Mouse (Mus musculus): ENCODE measurements at regions not wholly inside any gene's neighbourhood (a gene's known extent, or its start where the extent isn't known, plus 50 kb on each side); places are given as distances from the start of the nearest gene placed in this dataset.

DNA sequence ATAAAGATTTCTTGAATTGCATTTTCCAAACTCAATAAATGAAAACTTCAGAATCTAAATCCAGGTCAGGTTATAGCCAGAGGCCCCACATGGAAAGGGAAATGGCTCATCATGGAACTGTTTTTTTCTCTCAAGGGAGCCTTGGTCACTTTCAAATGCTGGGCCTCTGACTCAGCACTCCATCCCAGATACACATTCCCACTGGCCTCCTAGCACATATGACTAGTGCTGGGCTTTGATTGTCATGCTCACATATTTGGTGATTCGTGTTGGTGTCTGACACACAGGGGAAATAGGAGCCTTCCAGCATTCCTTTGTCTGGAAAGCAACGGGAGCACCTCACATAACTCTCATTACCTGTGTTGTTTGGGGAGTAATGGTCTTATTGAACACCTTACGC is 183.5 kb upstream of the Il12b start:
- in situ Hi-C loops (cut with MboI, MseI) = loop anchor here (5.0 to 10.0 kb wide), 2 partner anchors 69 to 132 kb away; no protein-coding TSS in a partner anchor

DNA sequence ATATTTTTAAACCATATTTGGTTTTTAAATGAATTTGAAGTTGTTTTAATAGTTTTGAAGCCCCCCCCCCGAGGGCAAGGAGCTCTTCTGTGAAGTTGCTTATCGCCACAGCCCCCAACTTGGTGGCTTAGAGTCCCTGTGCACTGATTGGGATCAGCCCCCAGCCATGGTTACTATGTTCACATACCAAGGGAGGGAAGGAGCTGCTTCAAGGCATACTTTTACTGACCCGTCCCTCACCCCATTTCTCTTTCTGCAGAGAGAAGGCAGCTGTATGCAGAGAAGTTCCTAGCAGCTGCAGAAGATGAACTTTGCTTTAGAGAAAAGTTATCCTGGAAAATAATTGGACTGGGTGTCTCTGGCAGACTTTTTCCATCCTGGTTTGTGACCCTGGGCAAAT is 179.9 kb upstream of the Il12b start:
- in situ Hi-C loops (cut with MboI, MseI) = loop anchor here (5.0 to 10.0 kb wide), 2 partner anchors 73 to 135 kb away; no protein-coding TSS in a partner anchor

DNA sequence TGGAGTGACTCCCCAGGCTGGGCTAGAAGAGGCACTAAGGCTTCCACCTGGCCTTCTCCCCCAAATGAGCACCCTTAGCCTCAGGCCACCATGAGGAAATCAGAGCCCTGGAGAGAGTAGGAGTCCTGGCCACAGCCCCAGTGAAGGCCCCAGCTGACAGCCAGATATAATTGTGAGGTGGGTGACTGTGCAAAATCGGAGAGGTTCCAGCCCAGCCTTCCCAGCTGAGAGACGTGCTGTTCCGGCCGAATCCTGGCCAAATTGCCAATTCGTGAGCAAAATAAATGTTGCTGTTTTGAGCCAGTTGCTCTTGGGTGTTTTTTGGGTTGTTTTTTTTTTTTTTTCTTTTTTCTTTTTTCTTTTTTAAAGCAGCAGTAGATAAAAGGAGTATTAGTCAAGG is 169.9 kb upstream of the Il12b start:
- in situ Hi-C loops (cut with MboI, MseI) = no loop called here

DNA sequence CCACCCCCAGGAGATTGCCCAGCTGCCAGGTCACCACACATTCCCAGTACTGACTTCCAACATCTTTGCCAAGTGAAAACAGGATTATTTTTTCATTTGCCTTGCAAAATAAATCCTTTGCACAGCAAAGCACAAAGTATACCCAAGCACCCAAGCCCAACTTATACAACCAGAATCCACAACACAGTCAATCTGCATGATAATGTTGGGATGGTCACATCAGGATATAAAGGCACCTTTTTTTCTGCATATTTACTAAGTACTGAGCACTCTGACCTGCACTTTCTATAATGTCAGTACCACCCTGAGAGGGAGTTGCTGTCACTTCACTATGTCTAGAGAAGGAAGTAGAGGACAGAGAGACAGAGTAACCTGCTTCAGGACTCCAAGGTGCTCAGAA is 164.4 kb upstream of the Il12b start:
- in situ Hi-C loops (cut with MboI, MseI) = no loop called here

DNA sequence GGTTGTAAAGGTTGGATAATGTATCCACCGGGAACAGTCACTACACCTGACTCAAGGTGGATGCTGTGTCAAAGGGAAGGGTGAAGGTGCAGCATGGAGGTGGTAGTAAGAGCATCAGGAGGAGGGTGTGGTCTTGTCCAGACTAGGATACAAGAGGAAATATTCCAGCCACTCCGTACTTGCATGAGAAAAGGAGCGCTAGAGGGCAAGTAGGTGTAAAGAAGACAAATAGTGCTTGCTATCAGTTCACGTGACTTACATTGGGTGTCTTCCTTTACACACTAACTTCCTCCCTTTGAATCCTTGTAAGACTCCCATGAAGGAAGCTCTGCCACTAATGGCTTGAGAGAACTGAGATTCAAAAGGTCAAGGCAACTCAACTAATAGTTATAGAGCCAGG is 161.8 kb upstream of the Il12b start:
- in situ Hi-C loops (cut with MboI, MseI) = no loop called here

DNA sequence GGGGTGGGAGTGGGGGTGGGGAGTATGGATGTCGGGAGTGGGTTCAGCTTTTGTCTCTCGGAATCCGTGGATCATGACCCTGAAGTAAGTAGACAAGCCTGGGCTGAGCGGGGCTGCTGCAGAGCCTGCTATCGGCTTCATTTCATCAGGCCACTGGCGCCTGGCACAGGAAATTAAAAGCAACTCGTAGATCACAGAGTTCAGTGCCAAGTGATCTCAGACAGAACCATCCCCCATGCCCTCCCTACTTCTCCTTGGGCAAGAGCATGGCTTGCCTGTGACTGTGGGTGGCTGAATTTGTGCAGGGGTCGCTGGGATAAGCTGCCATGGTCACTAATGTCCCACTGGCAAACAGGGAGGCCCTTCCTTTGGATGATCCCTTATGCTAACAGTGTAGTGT is 161.3 kb upstream of the Il12b start:
- in situ Hi-C loops (cut with MboI, MseI) = no loop called here

DNA sequence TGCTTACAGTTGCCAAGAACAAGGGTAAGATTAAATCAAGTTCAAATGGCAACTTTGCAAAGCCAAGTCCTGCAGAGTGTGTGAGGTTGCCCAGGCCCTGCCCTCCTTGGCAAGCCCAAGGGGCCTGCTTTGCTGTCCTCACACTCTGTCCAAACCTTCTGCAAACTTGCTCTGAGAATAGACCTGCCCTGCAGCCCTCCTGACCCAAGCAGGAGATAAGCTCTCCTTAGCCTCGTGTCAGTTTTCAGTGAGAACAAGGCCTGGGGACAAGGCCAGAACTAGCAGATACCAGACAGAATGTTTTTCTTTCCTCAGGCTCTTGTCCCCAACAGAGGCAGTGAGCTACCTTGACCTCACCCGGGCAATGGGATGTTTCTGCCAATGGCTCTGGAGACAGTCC is 156.7 kb upstream of the Il12b start:
- in situ Hi-C loops (cut with MboI, MseI) = no loop called here

DNA sequence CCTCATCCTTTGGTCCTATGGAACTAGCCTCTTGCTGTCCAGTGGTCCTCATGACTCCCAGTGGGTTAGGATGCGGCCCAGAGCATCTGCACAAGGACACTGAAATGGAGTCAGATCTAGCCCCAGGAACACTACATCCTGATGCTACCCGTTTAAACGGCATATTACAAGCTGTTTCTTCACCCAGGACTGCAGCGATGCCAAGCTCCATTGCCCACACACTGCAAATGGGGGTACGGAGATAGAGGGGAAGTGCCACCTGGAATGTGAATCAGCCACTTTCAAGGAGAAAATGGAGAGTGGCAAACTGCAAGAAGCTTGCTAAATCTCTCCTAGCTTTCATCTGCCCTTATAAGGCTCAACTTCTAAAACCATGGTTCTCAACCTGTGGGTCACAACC is 148.0 kb upstream of the Il12b start:
- in situ Hi-C loops (cut with MboI, MseI) = no loop called here

DNA sequence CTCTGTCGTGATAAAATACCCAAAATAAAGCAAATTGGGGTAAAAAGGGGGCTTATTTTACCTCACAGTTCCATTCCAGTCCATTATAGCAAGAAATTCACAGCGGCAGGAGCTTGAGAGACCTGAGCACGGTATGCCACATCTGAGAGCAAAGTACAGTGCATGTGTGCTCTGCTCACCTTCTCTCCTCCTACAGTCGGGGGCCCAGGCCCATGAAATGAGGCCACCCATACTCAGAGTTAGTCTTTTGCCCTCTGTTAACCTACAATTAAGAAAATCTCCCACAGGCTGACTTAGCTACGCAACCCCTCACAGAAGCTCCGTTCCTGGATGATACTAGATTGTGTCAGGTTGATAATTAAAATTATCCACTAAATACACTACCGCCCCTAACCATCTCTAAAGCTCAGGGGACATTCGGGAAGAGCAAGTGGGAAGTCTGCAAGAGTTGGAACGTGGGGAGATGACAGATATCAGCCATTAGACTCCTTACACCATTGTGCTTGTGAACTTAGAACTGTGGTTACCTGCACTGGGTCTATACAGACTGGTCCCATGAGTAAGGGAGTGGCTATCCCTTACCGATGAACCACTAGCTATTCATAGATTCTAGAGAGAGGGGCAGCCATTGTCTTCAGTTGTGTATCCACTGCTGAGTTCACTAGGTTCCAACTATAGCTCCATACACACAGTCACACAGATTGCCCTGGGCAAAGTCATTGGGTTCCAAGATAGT is 139.3 kb upstream of the Il12b start:
- in situ Hi-C loops (cut with MboI, MseI) = no loop called here

DNA sequence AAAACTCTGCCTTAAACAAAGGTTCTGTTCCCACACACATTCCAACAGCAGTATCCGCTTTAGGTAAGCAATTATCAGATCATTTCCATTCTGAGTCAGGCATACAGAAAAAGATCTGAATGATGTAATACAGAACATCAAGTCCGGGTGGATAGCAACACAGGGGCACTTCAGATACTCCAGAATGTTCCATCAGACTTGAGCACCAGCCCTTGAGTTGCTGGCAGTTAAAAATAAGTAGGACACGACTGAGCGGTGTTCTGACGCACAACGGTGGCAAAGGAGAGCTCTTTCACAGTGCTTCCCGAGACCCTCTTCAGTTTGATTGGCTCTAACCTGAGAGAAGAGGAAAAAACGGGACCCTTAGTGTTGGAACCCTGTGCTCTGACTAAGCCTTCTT is 138.2 kb upstream of the Il12b start:
- in situ Hi-C loops (cut with MboI, MseI) = no loop called here

DNA sequence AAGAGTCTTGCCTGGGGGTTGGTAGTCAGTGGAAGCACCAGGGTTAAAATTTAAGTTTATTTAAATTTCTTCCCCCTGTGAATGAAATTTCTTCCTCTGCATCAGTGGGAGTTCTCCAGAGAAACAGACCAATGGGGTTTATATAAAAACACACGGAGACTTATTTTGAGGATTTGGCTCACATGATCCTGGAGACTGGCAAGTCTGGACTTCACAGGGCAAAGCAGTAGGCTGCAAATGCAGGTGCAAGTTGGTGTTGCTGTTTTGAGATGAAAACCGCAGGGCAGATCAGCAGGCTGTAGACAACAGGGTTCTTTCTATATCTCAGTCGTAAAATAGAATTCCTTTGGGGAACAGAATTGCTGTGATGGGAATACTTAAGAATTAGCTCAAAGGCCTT is 137.3 kb upstream of the Il12b start:
- in situ Hi-C loops (cut with MboI, MseI) = no loop called here

DNA sequence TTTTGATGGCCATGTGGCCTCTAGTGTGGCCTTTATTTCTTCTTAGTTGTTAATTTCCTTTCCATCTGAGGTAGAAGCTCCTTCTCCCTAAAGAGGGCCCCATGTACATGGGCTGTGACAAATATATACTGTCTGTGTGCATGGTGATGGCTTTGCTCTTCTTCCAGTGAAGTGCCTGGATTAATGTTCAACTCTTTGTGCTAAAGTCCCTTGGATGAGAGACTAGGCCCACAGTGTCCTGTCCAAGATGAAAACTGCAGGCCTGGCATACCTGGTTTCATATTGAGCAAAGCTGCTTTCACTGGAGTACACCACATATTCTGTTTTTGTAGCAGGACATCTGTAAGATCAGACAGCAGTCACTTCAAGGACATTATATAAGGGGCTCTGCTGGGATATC is 127.6 kb upstream of the Il12b start:
- in situ Hi-C loops (cut with MboI, MseI) = no loop called here

DNA sequence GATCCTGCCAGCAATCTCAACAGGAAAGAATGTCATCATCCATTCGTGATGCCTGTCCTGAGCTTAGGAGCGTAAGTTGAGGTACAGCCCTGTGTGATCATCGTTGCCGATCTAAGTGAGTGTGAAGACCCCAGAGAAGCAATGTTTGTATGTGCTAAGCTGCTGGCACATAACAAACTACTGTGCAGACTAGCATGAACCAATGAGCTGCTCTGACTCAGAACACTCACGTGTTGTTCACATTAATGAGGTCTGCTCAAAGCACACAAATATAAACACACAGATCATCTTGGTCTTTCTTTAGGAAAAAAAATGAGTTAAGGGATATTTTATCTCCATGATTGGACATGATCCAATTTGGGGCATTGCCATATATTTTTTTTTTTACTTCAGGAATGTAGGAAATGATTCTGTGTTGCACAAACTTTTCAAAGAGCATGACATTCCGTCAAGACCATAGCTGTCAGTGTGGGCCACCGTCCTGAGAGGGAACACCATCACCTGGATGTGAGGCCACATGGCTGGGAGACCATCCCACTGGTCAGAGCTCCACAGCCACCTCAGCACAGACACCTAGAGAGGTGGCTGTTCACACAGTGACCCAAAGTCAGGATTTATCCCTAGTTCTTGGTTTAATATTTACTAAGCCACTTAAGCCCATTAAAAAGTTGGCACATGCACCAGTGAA is 121.2 kb upstream of the Il12b start:
- in situ Hi-C loops (cut with MboI, MseI) = no loop called here

DNA sequence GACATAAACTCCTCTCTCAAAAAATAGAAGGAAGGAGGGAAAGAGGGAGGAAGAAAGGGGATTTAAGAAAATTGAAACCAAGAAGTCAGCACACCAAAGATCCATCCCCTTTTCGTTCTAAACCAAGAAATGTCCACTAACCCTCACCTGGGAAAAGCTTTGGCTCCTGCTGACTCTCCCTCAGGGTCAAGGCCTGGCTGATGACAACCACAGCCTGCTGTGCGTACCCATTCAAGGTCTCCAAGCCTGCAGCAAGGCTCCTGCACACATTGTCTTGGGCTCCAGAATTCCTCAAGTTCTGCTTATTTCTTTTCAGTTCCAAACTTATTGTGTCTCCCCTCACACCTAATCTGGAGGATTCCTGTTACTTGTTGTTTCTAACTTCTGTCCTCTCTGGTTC is 113.9 kb upstream of the Il12b start:
- in situ Hi-C loops (cut with MboI, MseI) = no loop called here

DNA sequence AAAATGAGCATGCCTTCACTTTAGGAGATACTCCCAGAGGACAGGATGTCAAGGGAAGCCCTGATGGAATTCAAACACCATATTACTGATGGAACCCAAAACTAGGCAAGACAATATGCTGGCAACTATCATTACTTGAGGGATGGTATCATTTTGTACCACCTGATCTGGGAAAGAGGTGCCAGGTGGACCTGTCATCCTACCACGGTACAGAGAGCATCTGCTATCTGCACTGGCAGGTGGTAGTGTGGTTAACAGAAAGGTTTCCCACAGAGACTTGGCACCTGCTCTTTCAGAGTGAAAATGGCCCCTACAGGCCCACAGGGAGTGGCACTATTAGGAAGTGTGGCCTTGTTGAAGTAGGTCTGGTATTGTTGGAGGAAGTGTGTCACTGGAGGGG is 111.0 kb upstream of the Il12b start:
- in situ Hi-C loops (cut with MboI, MseI) = no loop called here

DNA sequence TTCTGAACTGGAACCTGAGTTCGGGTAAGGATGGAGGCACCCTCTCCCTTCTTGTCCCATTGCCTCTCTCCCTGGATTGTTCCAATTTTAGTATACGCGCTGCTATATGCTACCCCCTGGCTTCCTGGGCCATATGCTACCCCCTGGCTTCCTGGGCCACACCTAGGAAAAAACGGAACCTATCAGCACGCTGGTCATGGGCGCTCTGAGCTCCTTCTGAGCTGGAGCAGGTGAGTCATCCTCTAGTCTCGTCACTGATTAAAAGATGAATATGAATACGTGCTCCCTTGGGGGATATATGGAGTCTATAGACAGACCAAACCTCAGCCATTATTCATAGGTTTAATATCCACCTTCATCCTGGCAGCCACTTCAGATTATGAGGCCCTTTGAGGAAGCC is 96.1 kb upstream of the Il12b start:
- in situ Hi-C loops (cut with MboI, MseI) = no loop called here

DNA sequence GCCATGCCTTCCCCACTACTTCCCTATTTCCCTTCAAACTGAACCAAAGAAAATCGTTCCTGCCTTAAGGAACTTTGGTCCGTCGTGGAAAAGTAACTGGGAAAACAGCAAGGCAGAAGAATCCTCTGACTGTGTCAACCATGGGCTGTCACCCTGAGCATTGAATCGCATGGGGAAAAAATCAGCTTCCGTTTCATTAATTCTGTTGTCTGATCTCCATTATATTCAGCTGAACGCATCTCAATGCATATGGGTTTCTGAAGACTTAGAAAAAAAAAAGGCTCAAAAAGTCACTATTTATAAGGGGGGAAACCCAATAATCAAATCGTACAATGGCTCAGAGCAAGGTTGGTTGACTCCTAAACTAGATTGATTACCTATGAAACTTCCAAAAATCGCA is 83.8 kb upstream of the Il12b start:
- in situ Hi-C loops (cut with MboI, MseI) = no loop called here

DNA sequence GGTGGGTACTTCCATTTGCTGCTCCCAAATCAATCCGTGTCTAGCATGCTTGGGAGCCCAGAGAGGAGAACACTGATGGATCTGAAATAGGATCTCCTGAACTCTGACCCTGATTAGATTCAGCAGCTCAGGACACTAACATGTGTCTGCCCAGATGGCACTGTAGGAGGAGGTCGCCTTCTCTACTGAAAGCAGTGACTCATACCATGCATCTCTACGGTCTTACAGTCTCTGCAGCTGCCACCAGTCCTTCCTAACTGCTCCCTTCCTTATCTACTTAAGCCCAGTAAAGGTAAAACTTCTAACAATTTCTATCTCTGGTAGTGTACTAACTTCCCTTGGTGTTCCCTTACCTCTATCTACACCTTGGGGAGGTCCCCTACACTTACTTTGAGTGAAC is 80.7 kb upstream of the Il12b start:
- in situ Hi-C loops (cut with MboI, MseI) = no loop called here

DNA sequence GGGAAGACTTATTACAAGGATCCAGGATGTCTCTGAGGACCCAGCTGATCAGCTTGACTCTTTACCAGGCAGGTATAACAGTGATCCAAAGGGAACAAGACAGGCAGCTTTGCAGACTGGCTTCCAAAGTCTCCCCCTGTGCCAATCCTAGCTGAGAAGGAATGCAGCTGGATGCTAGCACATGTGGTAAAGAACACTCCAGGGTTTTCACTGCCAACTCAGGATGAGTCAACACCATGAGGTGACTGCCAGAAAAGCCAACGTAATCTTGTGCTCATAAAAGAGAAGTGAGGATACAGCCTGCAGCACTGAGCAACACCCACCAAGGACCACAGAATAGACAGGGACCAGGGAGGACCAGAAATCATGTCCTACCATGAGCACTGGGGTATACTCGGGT is 76.5 kb upstream of the Il12b start:
- in situ Hi-C loops (cut with MboI, MseI) = no loop called here

DNA sequence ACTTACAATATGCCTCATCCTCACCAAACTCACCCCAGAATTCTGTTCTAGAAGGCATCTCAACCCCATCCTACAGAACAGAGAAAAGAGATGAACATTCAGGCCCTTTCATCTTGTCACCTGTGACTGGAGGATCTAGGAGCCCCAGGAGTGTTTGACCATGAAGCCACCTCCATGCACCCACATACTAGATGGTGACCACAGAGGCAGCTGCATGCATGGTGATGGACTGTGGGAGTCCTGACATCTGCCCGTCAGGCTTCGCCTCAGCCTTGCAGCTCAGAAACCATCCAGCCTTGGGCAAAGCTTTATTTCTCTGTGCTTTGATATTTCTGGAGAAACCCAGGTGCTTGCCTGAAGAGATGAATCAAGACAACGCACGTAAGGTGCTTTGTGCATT is 74.8 kb upstream of the Il12b start:
- in situ Hi-C loops (cut with MboI, MseI) = loop anchor here (5.0 kb wide), 2 partner anchors 233 to 563 kb away; no protein-coding TSS in a partner anchor

DNA sequence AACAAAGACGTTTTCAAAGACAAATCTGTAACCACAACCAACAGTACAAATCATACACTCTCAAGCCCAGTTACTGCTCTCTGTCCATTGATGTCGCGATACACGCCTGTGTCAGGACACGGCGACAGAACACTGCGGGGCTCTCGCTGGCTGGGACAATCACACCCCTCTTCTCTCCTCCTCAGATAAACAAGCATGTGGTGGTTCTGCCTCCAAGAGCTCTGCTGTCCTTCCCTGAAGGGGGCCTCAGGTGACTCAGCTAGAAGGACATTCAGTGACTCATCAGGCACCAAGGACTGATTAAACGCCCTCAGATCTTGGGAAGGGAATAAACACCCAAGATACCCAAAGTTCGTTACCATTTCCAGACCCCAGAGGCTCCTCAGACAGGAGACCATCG is 74.3 kb upstream of the Il12b start:
- in situ Hi-C loops (cut with MboI, MseI) = loop anchor here (5.0 kb wide), 2 partner anchors 233 to 563 kb away; no protein-coding TSS in a partner anchor

DNA sequence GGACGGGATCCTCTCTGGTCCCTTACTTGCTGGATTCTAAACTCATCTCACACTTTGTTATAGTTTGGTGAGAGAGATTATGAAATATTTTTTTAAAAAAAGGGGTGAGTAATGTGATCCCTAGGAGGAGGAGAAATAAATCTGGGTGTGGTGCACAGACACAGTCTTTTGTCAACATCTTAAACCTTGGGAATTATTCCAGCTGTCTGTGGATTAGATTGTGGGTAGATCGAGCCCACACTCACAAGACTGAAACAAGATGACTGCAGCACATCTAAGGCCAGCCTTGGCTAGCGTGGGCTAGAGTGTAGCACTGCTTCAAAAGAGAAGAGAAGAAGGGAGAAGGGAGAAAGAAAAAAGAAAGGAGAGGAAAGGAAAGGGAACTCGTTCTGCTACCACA is 70.4 kb upstream of the Il12b start:
- in situ Hi-C loops (cut with MboI, MseI) = loop anchor here (5.0 kb wide), 2 partner anchors 237 to 567 kb away; no protein-coding TSS in a partner anchor

DNA sequence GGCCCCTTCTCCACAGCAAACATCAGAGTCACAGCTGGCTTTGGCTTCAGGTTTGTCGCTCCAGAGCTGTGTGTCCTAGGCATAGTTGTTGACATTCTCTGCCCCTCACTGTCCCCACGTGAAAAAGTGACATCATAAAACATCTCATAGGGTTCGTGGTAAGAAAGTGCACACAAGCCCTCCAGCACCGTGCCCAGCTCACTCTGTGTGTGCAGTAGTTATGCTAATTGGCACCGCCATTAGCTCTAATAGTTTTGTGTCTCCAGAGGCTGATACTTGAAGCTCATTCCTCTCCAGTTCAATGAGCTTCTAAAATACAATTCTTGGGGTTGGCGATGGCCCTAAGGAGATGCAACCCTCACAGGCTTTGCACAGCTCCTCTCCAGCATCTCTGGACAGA is 69.4 kb upstream of the Il12b start:
- in situ Hi-C loops (cut with MboI, MseI) = no loop called here

Data from T-helper 1 cell (primary cell).